Mouse (Mus musculus) MEL (cell line): Measurements from ENCODE around the gene Olfr1200. TPM values are rescaled to one million over a fixed set of nuclear protein-coding genes. Genes with fewer than 3 reads are reported as not detected.

ENCODE experiments used
- DNase-seq: peaks from one replicate; pipeline ENCODE4 v3.0.0; 2011; ENCODE audit warnings: low read depth, low spot score
- H3K27ac ChIP-seq: 2 replicates; pipeline ENCODE4 v1.5.1; 2012; ENCODE audit warnings: low read depth, mild to moderate bottlenecking, control low read depth, low read length, moderate library complexity; ENCODE audit not compliant: control insufficient read depth
- H3K27me3 ChIP-seq, 2 experiments: fragments of 150-350 bp in 1 of 2; sonication (generic) in 1 of 2; 2 replicates each; pipeline ENCODE4 v1.6.1; 2012; ENCODE audit warnings: low read length in 2 of 2, mild to moderate bottlenecking in 2 of 2, improper control_type of control experiment in 1 of 2, moderate library complexity in 1 of 2; ENCODE audit not compliant: insufficient read depth in 2 of 2, control insufficient read depth in 1 of 2
- H3K36me3 ChIP-seq, 2 experiments: 2 replicates each; pipeline ENCODE4 v1.6.1; 2012 to 2014; ENCODE audit warnings: low read length in 2 of 2, improper control_type of control experiment in 1 of 2, inconsistent platforms in 1 of 2, mild to moderate bottlenecking in 1 of 2; ENCODE audit not compliant: insufficient read depth in 2 of 2, control insufficient read depth in 1 of 2
- H3K4me1 ChIP-seq, 2 experiments: fragments of 150-350 bp in 1 of 2; sonication (generic) in 1 of 2; 2 replicates each; pipeline ENCODE4 v1.6.1; 2012; ENCODE audit warnings: low read length in 2 of 2, improper control_type of control experiment in 1 of 2, mild to moderate bottlenecking in 1 of 2; ENCODE audit not compliant: insufficient read depth in 2 of 2, control insufficient read depth in 1 of 2
- H3K4me3 ChIP-seq, 2 experiments: fragments of 150-350 bp in 1 of 2; sonication (generic) in 1 of 2; 2 replicates each; pipeline ENCODE4 v1.5.1; 2012; ENCODE audit warnings: low read depth in 2 of 2, low read length in 2 of 2, mild to moderate bottlenecking in 2 of 2, moderate library complexity in 2 of 2, control low read depth in 1 of 2, improper control_type of control experiment in 1 of 2; ENCODE audit not compliant: control insufficient read depth in 1 of 2, insufficient read depth in 1 of 2
- H3K79me2 ChIP-seq: 2 replicates; pipeline ENCODE4 v1.6.1; 2012; ENCODE audit warnings: mild to moderate bottlenecking, low read length, moderate library complexity; ENCODE audit not compliant: control insufficient read depth, poor library complexity, insufficient read depth
- H3K9ac ChIP-seq: 2 replicates; pipeline ENCODE4 v1.6.1; 2012; ENCODE audit warnings: low read depth, mild to moderate bottlenecking, control low read depth, low read length, moderate library complexity; ENCODE audit not compliant: control insufficient read depth, poor library complexity, severe bottlenecking
- H3K9me3 ChIP-seq: fragments of 150-350 bp; sonication (generic); replicated peaks from 2 replicates; pipeline ENCODE4 v1.6.1; 2012; ENCODE audit warnings: mild to moderate bottlenecking, low read length, improper control_type of control experiment, moderate library complexity; ENCODE audit not compliant: insufficient read depth
- CHD1 ChIP-seq: IDR thresholded peaks from 2 replicates; pipeline ENCODE4 v1.6.1; 2012; ENCODE audit warnings: low read depth, mild to moderate bottlenecking, inconsistent platforms, low read length, improper control_type of control experiment
- CHD2 ChIP-seq: IDR thresholded peaks from 2 replicates; pipeline ENCODE4 v1.6.1; 2011; ENCODE audit warnings: low read length, improper control_type of control experiment
- ELF1 ChIP-seq: IDR thresholded peaks from 2 replicates; pipeline ENCODE4 v1.6.1; 2014; ENCODE audit warnings: low read depth, mild to moderate bottlenecking, inconsistent platforms, low read length, improper control_type of control experiment, moderate library complexity
- EP300 ChIP-seq, 2 experiments: IDR thresholded peaks; 2 replicates each; pipeline ENCODE4 v1.6.1; 2011; ENCODE audit warnings: improper control_type of control experiment in 2 of 2, low read length in 2 of 2, low read depth in 1 of 2, mild to moderate bottlenecking in 1 of 2
- HCFC1 ChIP-seq: IDR thresholded peaks from 2 replicates; pipeline ENCODE4 v1.6.1; 2012; ENCODE audit warnings: low read depth, mild to moderate bottlenecking, inconsistent platforms, low read length, improper control_type of control experiment, moderate library complexity
- JUND ChIP-seq: IDR thresholded peaks from 2 replicates; pipeline ENCODE4 v1.6.1; 2011; ENCODE audit warnings: low read depth, mild to moderate bottlenecking, improper control_type of control experiment, low read length
- MAZ ChIP-seq: IDR thresholded peaks from 2 replicates; pipeline ENCODE4 v1.6.1; 2012; ENCODE audit warnings: low read depth, mild to moderate bottlenecking, inconsistent platforms, low read length, improper control_type of control experiment
- MXI1 ChIP-seq: IDR thresholded peaks from 2 replicates; pipeline ENCODE4 v1.6.1; 2011; ENCODE audit warnings: mild to moderate bottlenecking, low read depth, low read length, improper control_type of control experiment
- MYC ChIP-seq: IDR thresholded peaks from 2 replicates; pipeline ENCODE4 v1.6.1; 2011; ENCODE audit warnings: low read depth, mild to moderate bottlenecking, low read length, improper control_type of control experiment, moderate library complexity
- NELFE ChIP-seq: IDR thresholded peaks from 2 replicates; pipeline ENCODE4 v1.6.1; 2011; ENCODE audit warnings: low read depth, low read length, improper control_type of control experiment
- NRF1 ChIP-seq: IDR thresholded peaks from 2 replicates; pipeline ENCODE4 v1.6.1; 2014; ENCODE audit warnings: low read depth, mild to moderate bottlenecking, inconsistent platforms, low read length, improper control_type of control experiment, moderate library complexity; ENCODE audit not compliant: poor library complexity, insufficient read depth, severe bottlenecking
- POLR2A ChIP-seq, 2 experiments: IDR thresholded peaks; 2 replicates each; pipeline ENCODE4 v1.6.1; 2011 to 2012; ENCODE audit warnings: low read length in 2 of 2, mild to moderate bottlenecking in 2 of 2, control low read depth in 1 of 2, improper control_type of control experiment in 1 of 2, low read depth in 1 of 2, moderate library complexity in 1 of 2; ENCODE audit not compliant: control insufficient read depth in 1 of 2, insufficient read depth in 1 of 2, poor library complexity in 1 of 2
- RCOR1 ChIP-seq: IDR thresholded peaks from 2 replicates; pipeline ENCODE4 v1.6.1; 2012; ENCODE audit warnings: low read depth, mild to moderate bottlenecking, inconsistent platforms, low read length, improper control_type of control experiment
- SIN3A ChIP-seq: IDR thresholded peaks from 2 replicates; pipeline ENCODE4 v1.6.1; 2012; ENCODE audit warnings: low read length, improper control_type of control experiment, inconsistent platforms
- SMC3 ChIP-seq: IDR thresholded peaks from 2 replicates; pipeline ENCODE4 v1.6.1; 2011; ENCODE audit warnings: low read depth, low read length, improper control_type of control experiment
- TCF12 ChIP-seq: IDR thresholded peaks from 2 replicates; pipeline ENCODE4 v1.6.1; 2014; ENCODE audit warnings: low read depth, mild to moderate bottlenecking, inconsistent platforms, low read length, improper control_type of control experiment, moderate library complexity
- USF1 ChIP-seq: IDR thresholded peaks from 2 replicates; pipeline ENCODE4 v1.6.1; 2014; ENCODE audit warnings: low read depth, mild to moderate bottlenecking, inconsistent platforms, low read length, improper control_type of control experiment, moderate library complexity
- ZC3H11A ChIP-seq: IDR thresholded peaks from 2 replicates; pipeline ENCODE4 v1.6.1; 2012; ENCODE audit warnings: low read depth, mild to moderate bottlenecking, inconsistent platforms, low read length, improper control_type of control experiment
- ZNF384 ChIP-seq: IDR thresholded peaks from 2 replicates; pipeline ENCODE4 v1.6.1; 2012; ENCODE audit warnings: low read depth, mild to moderate bottlenecking, inconsistent platforms, low read length, improper control_type of control experiment
- polyA plus RNA-seq, 2 experiments: library from polyadenylated mRNA; stranded (reverse) in 1 of 2; unstranded in 1 of 2; fragments of >175 nt in 1 of 2; fragments of >200 nt in 1 of 2; gene quantifications; 2 replicates each; pipeline versions ENCODE4 v1.2.1 to v1.2.4; 2012; ENCODE audit warnings: low replicate concordance in 2 of 2, low read depth in 1 of 2; ENCODE audit not compliant: insufficient read length in 2 of 2, insufficient read depth in 1 of 2, missing spikeins in 1 of 2
- total RNA-seq: library from RNA; depleted of rRNA; stranded (reverse); fragments of 300-350 nt; gene quantifications from 2 replicates; pipeline ENCODE4 v1.2.3, GENCODE M21; 2012; rRNA removed

The Olfr1200 gene
- not detected in 2 replicates for total RNA-seq
- not detected for polyA plus RNA-seq

- H3K79me2 ChIP-seq, result no peaks in the 10 kb centered on the region
- H3K4me1 ChIP-seq, result no peaks in the 10 kb centered on the region
- H3K36me3 ChIP-seq, result no peaks in the 10 kb centered on the region
- no peak within 1 kb of the TSS for H3K27ac ChIP-seq
- no peak within 1 kb of the TSS for H3K9ac ChIP-seq
- no peaks in the 10 kb centered on the region for H3K27me3 ChIP-seq
- H3K9me3 ChIP-seq, result no peaks in the 10 kb centered on the region
- H3K4me3 ChIP-seq, result no peak within 1 kb of the TSS
- TF ChIP-seq MAZ, result no peak
- TF ChIP-seq CHD2, result no peak
- no peak for TF ChIP-seq USF1
- TF ChIP-seq ELF1, result no peak
- TF ChIP-seq MXI1, result no peak
- no peak for TF ChIP-seq JUND
- no peak for TF ChIP-seq SIN3A
- no peak for TF ChIP-seq EP300 (IDR thresholded peaks at IDR 0.05; ENCODE audit: low read depth in 1 of 2, low read length in 2 of 2)
- TF ChIP-seq RCOR1, result no peak
- no peak for TF ChIP-seq NELFE
- no peak for TF ChIP-seq ZNF384
- no peak for DNase-seq
These were observed at the start of gene Olfr1200 for GRCm38 (mm10) chr2:88770388-88770787. Gene Olfr1200, minus strand, starts transcription at chr2:88770488.

DNA sequence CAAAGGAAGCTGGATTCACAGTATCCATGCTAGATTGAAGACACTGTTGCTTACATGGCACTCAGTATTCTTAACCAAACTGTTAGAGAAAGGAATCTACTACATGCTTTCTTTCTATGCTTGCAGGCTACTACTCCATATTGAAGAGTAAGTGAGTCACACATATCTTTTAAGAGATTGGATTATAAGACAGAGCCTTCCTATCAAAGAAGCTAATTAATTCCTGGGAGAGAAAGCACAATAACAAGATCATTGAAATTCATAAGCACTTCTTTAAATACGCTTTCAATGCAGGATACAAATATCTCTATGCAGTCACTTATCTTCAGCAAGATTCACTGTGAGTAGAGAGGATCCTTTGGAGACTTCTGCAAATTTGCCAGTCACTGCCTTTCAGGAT is 43.9 kb upstream of the Olfr1200 start, which contains the start of gene Olfr1202:
TSS of gene Olfr1202 (plus strand) at position 301 of the 400 bp plus-strand sequence.
- Histone ChIP-seq H3K27me3 (no peaks in the 10 kb centered on the region), H3K4me1 (no peaks in the 10 kb centered on the region), H3K36me3 (no peaks in the 10 kb centered on the region), H3K4me3 (no peak within 1 kb of the TSS), H3K79me2 (no peaks in the 10 kb centered on the region), H3K9ac (no peak within 1 kb of the TSS), H3K9me3 (no peaks in the 10 kb centered on the region), H3K27ac (no peak within 1 kb of the TSS)
- TF ChIP-seq HCFC1 (no peak), SMC3 (no peak), NRF1 (no peak), TCF12 (no peak), MYC (no peak), CHD2 (no peak), EP300 (IDR thresholded peaks at IDR 0.05; ENCODE audit: low read depth in 1 of 2, low read length in 2 of 2) (no peak), CHD1 (no peak), SIN3A (no peak), ZC3H11A (no peak), NELFE (no peak), POLR2A (IDR thresholded peaks at IDR 0.05; ENCODE audit: control insufficient read depth in 1 of 2, insufficient read depth in 1 of 2, low read depth in 1 of 2, low read length in 2 of 2, poor library complexity in 1 of 2) (no peak)
- DNase-seq, result no peak
